Mouse (Mus musculus) spleen, postnatal 14 days (tissue): Measurements from ENCODE around the gene Mios.

ENCODE experiments used
- DNase-seq, 2 experiments: peaks; one replicate each; pipeline ENCODE4 v3.0.0; 2021 to 2022; ENCODE audit warnings: low spot score in 2 of 2

Gene Mios

DNA sequence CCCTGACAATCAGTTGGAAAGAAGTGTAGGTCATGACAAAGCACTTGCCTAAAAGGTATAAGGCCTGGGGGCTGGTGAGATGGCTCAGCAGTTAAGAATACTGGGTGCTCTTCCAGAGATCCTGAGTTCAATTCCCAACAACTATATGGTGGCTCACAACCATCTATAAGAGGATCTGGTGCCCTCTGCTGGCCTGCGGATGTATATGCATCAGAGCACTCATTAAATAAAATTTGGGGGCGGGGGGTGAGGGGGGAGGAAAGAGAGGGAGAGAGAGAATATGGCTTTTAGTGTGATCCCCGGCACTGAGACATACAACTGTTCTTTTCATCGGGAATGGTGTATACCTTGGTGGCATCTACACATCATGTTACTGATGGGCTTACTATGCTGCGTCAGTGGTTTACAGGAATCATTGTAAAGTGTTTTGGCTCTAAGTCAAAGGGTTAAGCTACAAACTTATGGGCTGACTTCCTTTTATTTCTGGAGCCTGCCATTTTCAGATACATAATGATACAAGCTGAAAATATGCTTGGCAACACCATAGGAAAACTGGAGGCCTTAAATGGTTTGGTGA is 69.5 kb downstream of the Mios start:
- DNase-seq, result peak in 1 of 2 experiments; percentile 19

DNA sequence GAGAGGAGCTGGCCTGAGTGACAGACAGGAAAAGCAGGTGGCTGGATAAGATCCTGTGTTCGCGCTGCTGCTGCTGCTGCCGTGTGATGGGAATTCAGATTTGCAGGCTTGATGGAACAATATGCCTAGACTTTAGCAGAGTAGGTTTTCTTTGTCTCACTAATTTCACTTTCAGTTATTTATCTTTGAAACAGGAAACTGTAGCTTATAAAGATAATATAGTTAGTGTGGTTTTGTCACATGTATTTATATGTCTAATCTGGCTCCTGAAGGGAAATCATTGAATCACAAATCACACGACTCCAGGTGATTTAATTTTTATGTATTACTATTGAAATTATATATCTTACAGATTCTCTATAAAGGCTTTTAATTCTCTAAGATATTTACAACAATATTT is 74.2 kb downstream of the Mios start:
- DNase-seq, result no peak

DNA sequence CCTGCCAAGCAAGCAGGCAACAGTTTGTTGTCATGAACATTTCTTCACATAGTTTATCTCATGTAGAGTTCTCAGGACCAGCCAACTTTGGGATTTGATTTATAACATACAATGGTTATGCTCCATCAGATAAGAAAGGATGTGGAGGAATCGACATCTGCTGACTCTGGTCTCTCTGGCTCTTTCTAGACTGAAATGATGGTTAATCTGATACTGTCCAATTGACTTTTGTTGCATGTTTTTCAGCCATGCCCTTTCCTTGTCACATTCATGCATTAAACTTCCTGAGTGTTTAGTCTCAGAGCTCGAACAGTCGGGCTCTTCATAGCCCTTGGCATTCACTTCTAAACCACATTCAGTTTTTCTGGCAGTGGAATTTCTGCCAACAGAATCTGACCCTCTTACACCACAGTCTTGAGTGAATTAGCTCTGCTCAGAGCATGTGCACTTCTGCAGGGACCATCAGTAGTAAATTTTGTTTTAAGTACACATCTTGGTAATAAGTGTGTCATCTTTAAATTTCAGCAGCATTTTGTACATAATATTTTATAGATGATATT is 76.5 kb downstream of the Mios start:
- DNase-seq, result no peak
